Mouse (Mus musculus) embryonic facial prominence, embryonic 10.5 days (tissue): ENCODE measurements at regions not wholly inside any gene's neighbourhood (a gene's known extent, or its start where the extent isn't known, plus 50 kb on each side); places are given as distances from the start of the nearest gene placed in this dataset.
A peak's percentile ranks its signal among the peaks of the same experiment; 100 is the strongest.

ENCODE experiments used
- DNase-seq: peaks from one replicate; pipeline ENCODE4 v3.0.0-alpha.2; 2017; ENCODE audit warnings: low spot score
- H3K27ac ChIP-seq: fragments of 300-500 bp; sonication (generic); replicated peaks from 2 replicates; pipeline ENCODE4 v1.5.1; 2016; ENCODE audit warnings: mild to moderate bottlenecking
- H3K27me3 ChIP-seq: fragments of 300-500 bp; sonication (generic); replicated peaks from 2 replicates; pipeline ENCODE4 v1.6.1; 2016; ENCODE audit warnings: low read depth, mild to moderate bottlenecking; ENCODE audit not compliant: poor library complexity, severe bottlenecking
- H3K36me3 ChIP-seq: fragments of 300-500 bp; sonication (generic); replicated peaks from 2 replicates; pipeline ENCODE4 v1.6.1; 2016; ENCODE audit warnings: mild to moderate bottlenecking, moderate library complexity
- H3K4me1 ChIP-seq: fragments of 300-500 bp; sonication (generic); 2 replicates; pipeline ENCODE4 v1.6.1; 2016
- H3K4me3 ChIP-seq: fragments of 300-500 bp; sonication (generic); 2 replicates; pipeline ENCODE4 v1.5.1; 2016; ENCODE audit warnings: mild to moderate bottlenecking, moderate library complexity
- H3K9me3 ChIP-seq: fragments of 300-500 bp; sonication (generic); 2 replicates; pipeline ENCODE4 v1.6.1; 2016; ENCODE audit warnings: mild to moderate bottlenecking
- WGBS: fragments of 180-500 bp; shearing (Covaris S2); methylation state at CpG from one replicate; pipeline ENCODE4 v1.1.7; 2016; 5-methylcytosine and 5-hydroxymethylcytosine counted together

- Histone ChIP-seq H3K9me3 (no peaks in the 10 kb centered on the region), H3K4me1 (peaks cover 16% of the 10 kb centered on the region), H3K36me3 (no peaks in the 10 kb centered on the region), H3K4me3 (no peak overlapping the region), H3K27ac (no peak overlapping the region), H3K27me3 (no peaks in the 10 kb centered on the region)
- no peak for DNase-seq
- WGBS = 76% methylated on average over 7 of the region's 7 CpGs
Measured at GRCm38 (mm10) chr12:27018366-27018765, 324.0 kb downstream of the Sox11 start.

- Histone ChIP-seq H3K4me3 (no peak overlapping the region), H3K27ac (no peak overlapping the region), H3K36me3 (no peaks in the 10 kb centered on the region), H3K9me3 (no peaks in the 10 kb centered on the region), H3K4me1 (peaks cover 4% of the 10 kb centered on the region; the same call in 1 of the 2 replicates), H3K27me3 (no peaks in the 10 kb centered on the region)
- no peak for DNase-seq
Measured at GRCm38 (mm10) chr12:26999287-26999686, 343.1 kb downstream of the Sox11 start.

DNA sequence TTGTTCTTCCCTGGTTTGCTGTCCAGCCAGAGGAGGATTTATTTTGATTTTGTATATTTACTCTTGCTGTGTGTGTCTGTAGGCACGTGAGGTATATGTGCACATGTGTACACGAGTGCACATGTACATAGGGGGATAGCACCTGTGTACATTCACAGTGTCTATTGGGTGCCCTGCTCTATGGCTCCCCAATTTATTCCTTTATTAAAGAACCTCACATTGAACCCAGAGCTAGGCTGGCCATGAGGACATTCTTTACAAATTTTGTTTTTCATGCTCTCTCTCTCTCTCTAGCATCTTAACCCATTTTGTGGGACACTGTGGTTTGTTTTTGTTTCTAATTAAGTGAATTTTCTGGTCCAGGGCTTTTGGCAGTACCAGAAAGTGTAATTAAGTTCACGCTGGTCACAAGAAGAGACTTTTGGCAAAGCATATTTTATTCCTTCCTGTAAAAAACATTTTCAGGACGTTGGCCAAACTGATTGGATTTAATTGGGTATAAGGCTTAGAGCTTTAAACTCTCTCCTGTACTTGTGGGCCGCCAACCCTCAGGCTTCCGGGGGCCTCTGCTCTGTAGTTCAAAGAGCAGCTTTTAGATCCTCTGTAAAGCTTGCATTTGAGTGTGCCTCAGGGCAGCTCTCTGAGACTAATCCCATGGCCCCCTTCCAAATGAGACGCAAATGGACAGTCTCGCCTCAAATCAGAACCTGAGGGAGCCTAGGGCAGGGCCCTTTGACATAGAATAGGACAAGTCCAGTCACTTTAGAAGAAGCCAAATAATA lies 365.9 kb downstream of the Sox11 start:
- Histone ChIP-seq H3K36me3 (no peaks in the 10 kb centered on the region), H3K9me3 (no peaks in the 10 kb centered on the region), H3K27ac (peak overlapping the region; percentile 54), H3K27me3 (no peaks in the 10 kb centered on the region), H3K4me1 (peaks cover 37% of the 10 kb centered on the region), H3K4me3 (no peak overlapping the region)
- 37% methylated on average over 8 of the region's 8 CpGs for WGBS
- peak; percentile 48 for DNase-seq

- 47% methylated on average over 4 of the region's 4 CpGs for WGBS
- H3K9me3 ChIP-seq = no peaks in the 10 kb centered on the region
- H3K4me1 ChIP-seq = peaks cover 38% of the 10 kb centered on the region
- H3K27ac ChIP-seq = peak overlapping the region; percentile 58
- no peaks in the 10 kb centered on the region for H3K27me3 ChIP-seq
- peak; percentile 28 for DNase-seq
- no peaks in the 10 kb centered on the region for H3K36me3 ChIP-seq
- no peak overlapping the region for H3K4me3 ChIP-seq
Measured at GRCm38 (mm10) chr12:26972495-26973113, 369.8 kb downstream of the Sox11 start.

DNA sequence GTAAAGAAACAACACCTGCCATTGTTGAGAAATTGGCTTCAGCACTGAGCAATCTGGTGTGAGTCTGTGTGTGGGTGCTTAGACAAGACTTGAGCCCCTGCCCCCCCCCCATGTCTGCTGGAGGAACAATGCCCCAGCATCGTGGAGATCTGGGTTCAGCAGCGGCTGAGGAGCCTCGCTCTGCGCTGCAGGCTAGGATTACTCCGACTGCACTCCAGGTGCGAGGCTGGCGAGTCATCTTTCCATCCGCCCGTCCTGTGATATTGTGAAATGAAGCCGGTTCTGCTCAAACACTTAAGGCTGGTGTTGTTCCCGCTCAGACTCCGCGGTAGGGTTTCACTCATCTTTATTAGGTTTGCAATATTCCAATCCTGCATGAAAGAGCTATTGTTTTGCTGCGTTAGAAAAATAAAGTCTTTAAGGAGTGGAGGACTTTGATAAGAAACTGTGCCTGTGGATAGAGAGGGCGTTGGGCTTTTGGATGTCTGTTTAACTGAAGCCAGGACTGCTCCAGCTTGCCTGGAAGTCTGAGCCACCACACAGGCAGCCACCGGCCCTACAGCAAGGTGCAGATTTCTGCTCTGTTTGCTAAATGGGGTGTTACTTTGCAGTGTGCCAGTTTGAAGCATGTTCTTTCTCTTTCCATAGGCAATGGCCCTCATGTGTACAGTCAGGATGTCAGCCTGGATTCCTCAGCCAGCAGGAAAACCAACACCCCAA lies 375.2 kb downstream of the Sox11 start:
- H3K4me3 ChIP-seq = no peak overlapping the region
- H3K9me3 ChIP-seq = no peaks in the 10 kb centered on the region
- H3K27me3 ChIP-seq = no peaks in the 10 kb centered on the region
- peaks cover 40% of the 10 kb centered on the region for H3K4me1 ChIP-seq
- H3K36me3 ChIP-seq = no peaks in the 10 kb centered on the region
- WGBS = 50% methylated on average over 16 of the region's 16 CpGs
- DNase-seq = peak; percentile 39
- H3K27ac ChIP-seq = peak overlapping the region; percentile 68

DNA sequence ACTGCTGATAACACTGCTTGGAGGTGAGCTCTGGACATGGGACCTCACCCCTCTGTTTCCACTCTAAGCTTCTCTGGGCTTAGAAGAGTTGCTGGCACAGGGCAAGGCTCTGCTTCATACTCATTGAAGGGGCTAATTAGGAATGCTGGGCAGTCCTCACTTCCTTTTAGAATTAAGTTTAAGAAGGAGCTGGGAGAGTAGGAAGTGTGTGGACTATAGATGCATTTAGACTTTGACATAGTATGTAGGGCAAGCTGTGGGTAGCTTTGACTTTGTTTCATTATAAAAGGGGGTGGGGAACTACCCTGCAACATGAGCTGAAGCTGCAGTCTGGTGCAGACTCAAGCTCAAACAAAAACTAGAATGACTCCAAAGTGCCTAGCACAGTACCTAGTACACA lies 378.5 kb downstream of the Sox11 start:
- H3K27me3 ChIP-seq = no peaks in the 10 kb centered on the region
- H3K27ac ChIP-seq = peak overlapping the region; percentile 45; the same call in 1 of the 2 replicates
- no peaks in the 10 kb centered on the region for H3K36me3 ChIP-seq
- no peak for DNase-seq
- no peak overlapping the region for H3K4me3 ChIP-seq
- H3K4me1 ChIP-seq = peaks cover 37% of the 10 kb centered on the region
- H3K9me3 ChIP-seq = no peaks in the 10 kb centered on the region

DNA sequence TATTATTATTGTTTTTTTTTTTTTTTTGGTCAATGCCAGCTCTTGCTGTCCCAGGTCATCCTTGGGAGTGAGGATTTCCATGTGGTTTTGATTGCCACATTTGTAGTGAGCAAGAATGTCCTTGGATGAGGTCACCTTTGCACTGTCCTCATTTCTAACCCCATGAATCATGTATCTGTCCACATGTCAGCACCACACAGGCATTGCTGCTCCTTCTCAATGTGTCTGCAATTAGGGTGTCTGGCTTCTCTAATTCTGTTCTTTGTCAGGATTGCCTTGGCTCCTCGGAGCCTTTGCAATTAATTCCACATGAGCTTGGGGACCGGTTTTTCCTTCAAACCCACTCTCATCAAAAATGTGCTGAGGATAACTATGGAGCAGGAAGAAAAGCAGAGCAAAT lies 402.5 kb downstream of the Sox11 start:
- H3K4me1 ChIP-seq = peaks cover 31% of the 10 kb centered on the region
- H3K9me3 ChIP-seq = peaks cover 4% of the 10 kb centered on the region; the same call in 1 of the 2 replicates
- H3K27ac ChIP-seq = peak overlapping the region; percentile 24; the same call in 1 of the 2 replicates
- H3K27me3 ChIP-seq = no peaks in the 10 kb centered on the region
- no peaks in the 10 kb centered on the region for H3K36me3 ChIP-seq
- DNase-seq = peak; percentile 42
- H3K4me3 ChIP-seq = no peak overlapping the region
- 34% methylated on average over 2 of the region's 2 CpGs for WGBS

GRCm38 (mm10) chr12:26937836-26938235 lies 404.5 kb downstream of the Sox11 start:
- Histone ChIP-seq H3K4me1 (peaks cover 31% of the 10 kb centered on the region), H3K9me3 (peaks cover 4% of the 10 kb centered on the region; the same call in 1 of the 2 replicates), H3K27me3 (no peaks in the 10 kb centered on the region), H3K36me3 (no peaks in the 10 kb centered on the region), H3K27ac (no peak overlapping the region), H3K4me3 (no peak overlapping the region)
- WGBS = 80% methylated on average over 3 of the region's 3 CpGs
- DNase-seq = no peak

- H3K9me3 ChIP-seq = peaks cover 4% of the 10 kb centered on the region; the same call in 1 of the 2 replicates
- 65% methylated on average over 5 of the region's 5 CpGs for WGBS
- DNase-seq = peak; percentile 18
- no peaks in the 10 kb centered on the region for H3K27me3 ChIP-seq
- no peaks in the 10 kb centered on the region for H3K36me3 ChIP-seq
- H3K4me3 ChIP-seq = no peak overlapping the region
- H3K27ac ChIP-seq = peak overlapping the region; percentile 58
- H3K4me1 ChIP-seq = peaks cover 31% of the 10 kb centered on the region
Measured at GRCm38 (mm10) chr12:26936696-26937458, 405.5 kb downstream of the Sox11 start.

GRCm38 (mm10) chr12:26930155-26930867 lies 412.1 kb downstream of the Sox11 start:
- H3K36me3 ChIP-seq = no peaks in the 10 kb centered on the region
- no peaks in the 10 kb centered on the region for H3K9me3 ChIP-seq
- no peak overlapping the region for H3K4me3 ChIP-seq
- WGBS = 62% methylated on average over 7 of the region's 7 CpGs
- H3K4me1 ChIP-seq = peaks cover 19% of the 10 kb centered on the region
- no peak overlapping the region; the same call in 1 of the 2 replicates for H3K27ac ChIP-seq
- no peak for DNase-seq
- no peaks in the 10 kb centered on the region for H3K27me3 ChIP-seq

DNA sequence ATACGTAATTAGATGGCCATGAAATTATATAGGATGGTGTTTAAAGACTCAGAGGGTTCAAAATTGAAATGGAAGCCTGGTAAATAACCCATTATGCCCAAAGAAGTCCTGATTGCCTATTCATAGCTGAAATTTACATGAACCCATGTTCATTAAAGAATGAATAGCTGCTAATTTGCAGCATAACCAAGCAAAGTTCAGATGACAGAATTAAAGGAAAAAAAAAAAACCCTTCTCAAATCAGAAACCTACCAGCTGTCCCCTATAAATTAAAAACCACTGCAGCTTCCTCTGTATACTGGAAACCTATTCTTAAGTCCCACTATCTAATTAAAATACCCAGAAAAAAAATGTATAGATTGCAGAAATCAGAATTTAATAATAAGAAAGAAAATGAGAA lies 436.2 kb downstream of the Sox11 start:
- no peaks in the 10 kb centered on the region for H3K36me3 ChIP-seq
- no peaks in the 10 kb centered on the region for H3K9me3 ChIP-seq
- DNase-seq = no peak
- no peak overlapping the region for H3K27ac ChIP-seq
- H3K4me1 ChIP-seq = peaks cover 17% of the 10 kb centered on the region
- WGBS = 92% methylated on average over 1 of the region's 1 CpGs
- H3K4me3 ChIP-seq = no peak overlapping the region
- H3K27me3 ChIP-seq = peaks cover 8% of the 10 kb centered on the region; the same call in 1 of the 2 replicates

- WGBS = 28% methylated on average over 2 of the region's 2 CpGs
Measured at GRCm38 (mm10) chr12:26903894-26904272, 434.9 kb downstream of the Cmpk2 start.

More at GRCm38 (mm10) chr12:26903894-26904272, 434.9 kb downstream of the Cmpk2 start:
- Histone ChIP-seq H3K4me1 (peaks cover 17% of the 10 kb centered on the region), H3K4me3 (peak overlapping the region; percentile 46), H3K27ac (no peak overlapping the region), H3K9me3 (no peaks in the 10 kb centered on the region), H3K36me3 (no peaks in the 10 kb centered on the region), H3K27me3 (peaks cover 8% of the 10 kb centered on the region; the same call in 1 of the 2 replicates)
- DNase-seq = no peak
